Mouse (Mus musculus) CH12.LX (cell line): ENCODE measurements at regions not wholly inside any gene's neighbourhood (a gene's known extent, or its start where the extent isn't known, plus 50 kb on each side); places are given as distances from the start of the nearest gene placed in this dataset.

Source experiments
- DNase-seq: peaks from one replicate; pipeline ENCODE4 v3.0.0-alpha.2; 2013; ENCODE audit errors: extremely low read depth
- H3K27ac ChIP-seq: 2 replicates; pipeline ENCODE4 v1.5.1; 2012; ENCODE audit warnings: low read depth, mild to moderate bottlenecking, control low read depth, moderate library complexity; ENCODE audit not compliant: insufficient read depth
- H3K27me3 ChIP-seq: replicated peaks from 2 replicates; pipeline ENCODE3; 2012; ENCODE audit warnings: inconsistent platforms
- H3K36me3 ChIP-seq, 2 experiments: replicated peaks in 1 of 2; 2 replicates each; pipeline versions ENCODE3 to v1.6.1; 2012; ENCODE audit warnings: inconsistent platforms in 1 of 2, low read length in 1 of 2, mild to moderate bottlenecking in 1 of 2, mixed read lengths in 1 of 2, moderate library complexity in 1 of 2; ENCODE audit not compliant: control insufficient read depth in 1 of 2, insufficient read depth in 1 of 2
- H3K4me1 ChIP-seq, 2 experiments: 2 replicates each; pipeline ENCODE4 v1.6.1; 2012; ENCODE audit warnings: inconsistent platforms in 1 of 2, moderate library complexity in 1 of 2; ENCODE audit not compliant: insufficient read depth in 2 of 2, control insufficient read depth in 1 of 2
- H3K4me2 ChIP-seq: 2 replicates; pipeline ENCODE4 v1.6.1; 2012; ENCODE audit warnings: low read depth, mild to moderate bottlenecking, control low read depth; ENCODE audit not compliant: poor library complexity, insufficient read depth, severe bottlenecking
- H3K4me3 ChIP-seq, 3 experiments: fragments of 150-350 bp in 1 of 3; sonication (generic) in 1 of 3; replicated peaks in 1 of 3; 2 replicates each; pipeline versions ENCODE3 to v1.5.1; 2011 to 2012; ENCODE audit warnings: low read depth in 2 of 3, low read length in 2 of 3, mild to moderate bottlenecking in 2 of 3, moderate library complexity in 2 of 3, control low read depth in 1 of 3, improper control_type of control experiment in 1 of 3, inconsistent platforms in 1 of 3, mixed read lengths in 1 of 3; ENCODE audit not compliant: poor library complexity in 1 of 3
- H3K79me2 ChIP-seq: replicated peaks from 2 replicates; pipeline ENCODE4 v1.6.1; 2012; ENCODE audit warnings: mild to moderate bottlenecking, moderate library complexity; ENCODE audit not compliant: control insufficient read depth, poor library complexity, insufficient read depth, severe bottlenecking; ENCODE audit errors: extremely low read depth
- H3K9ac ChIP-seq: 2 replicates; pipeline ENCODE4 v1.6.1; 2012; ENCODE audit warnings: low read depth, mild to moderate bottlenecking, control low read depth, moderate library complexity; ENCODE audit not compliant: insufficient read depth
- H3K9me3 ChIP-seq: replicated peaks from 2 replicates; pipeline ENCODE3; 2012; ENCODE audit warnings: low read length, inconsistent platforms, mixed read lengths
- CHD2 ChIP-seq: IDR thresholded peaks from 2 replicates; pipeline ENCODE4 v1.6.1; 2011; ENCODE audit warnings: low read length, improper control_type of control experiment
- E2F4 ChIP-seq: IDR thresholded peaks from 2 replicates; pipeline ENCODE4 v1.6.1; 2011; ENCODE audit warnings: low read depth, low read length, improper control_type of control experiment; ENCODE audit not compliant: insufficient replicate concordance
- ELF1 ChIP-seq: IDR thresholded peaks from 2 replicates; pipeline ENCODE4 v1.6.1; 2014; ENCODE audit warnings: low read depth, mild to moderate bottlenecking, inconsistent platforms, low read length, improper control_type of control experiment
- EP300 ChIP-seq: IDR thresholded peaks from 2 replicates; pipeline ENCODE4 v1.6.1; 2011; ENCODE audit warnings: low read length, improper control_type of control experiment
- ETS1 ChIP-seq: conservative IDR thresholded peaks from 2 replicates; pipeline ENCODE4 v1.6.1; 2012; ENCODE audit warnings: low read depth, mild to moderate bottlenecking, inconsistent platforms, low read length, improper control_type of control experiment, moderate library complexity
- HCFC1 ChIP-seq: IDR thresholded peaks from 2 replicates; pipeline ENCODE4 v1.6.1; 2012; ENCODE audit warnings: low read depth, mild to moderate bottlenecking, inconsistent platforms, low read length, improper control_type of control experiment
- IRF4 ChIP-seq: IDR thresholded peaks from 2 replicates; pipeline ENCODE4 v1.6.1; 2014; ENCODE audit warnings: low read depth, mild to moderate bottlenecking, inconsistent platforms, low read length, improper control_type of control experiment
- JUN ChIP-seq: IDR thresholded peaks from 2 replicates; pipeline ENCODE4 v1.6.1; 2011; ENCODE audit warnings: low read depth, mild to moderate bottlenecking, low read length, improper control_type of control experiment, moderate library complexity; ENCODE audit not compliant: insufficient read depth
- MAFK ChIP-seq: IDR thresholded peaks from 2 replicates; pipeline ENCODE4 v1.6.1; 2011; ENCODE audit warnings: low read length, improper control_type of control experiment; ENCODE audit not compliant: insufficient replicate concordance
- MAX ChIP-seq: IDR thresholded peaks from 2 replicates; pipeline ENCODE4 v1.6.1; 2011; ENCODE audit warnings: low read length, improper control_type of control experiment
- MYC ChIP-seq: IDR thresholded peaks from 2 replicates; pipeline ENCODE4 v1.6.1; 2011; ENCODE audit warnings: low read depth, mild to moderate bottlenecking, improper control_type of control experiment, low read length
- NELFE ChIP-seq: IDR thresholded peaks from 2 replicates; pipeline ENCODE4 v1.6.1; 2011; ENCODE audit warnings: low read depth, low read length, improper control_type of control experiment
- PAX5 ChIP-seq: IDR thresholded peaks from 2 replicates; pipeline ENCODE4 v1.6.1; 2012; ENCODE audit warnings: low read length, inconsistent platforms, mixed read lengths
- POLR2A ChIP-seq: IDR thresholded peaks from 2 replicates; pipeline ENCODE4 v1.6.1; 2011; ENCODE audit warnings: low read depth, mild to moderate bottlenecking, improper control_type of control experiment, low read length
- POLR2AphosphoS2 ChIP-seq: IDR thresholded peaks from 2 replicates; pipeline ENCODE4 v1.6.1; 2011; ENCODE audit warnings: low read depth, low read length, improper control_type of control experiment
- RAD21 ChIP-seq: IDR thresholded peaks from 2 replicates; pipeline ENCODE4 v1.6.1; 2011; ENCODE audit warnings: low read depth, mild to moderate bottlenecking, low read length, improper control_type of control experiment, moderate library complexity
- TCF12 ChIP-seq: IDR thresholded peaks from 2 replicates; pipeline ENCODE4 v1.6.1; 2014; ENCODE audit warnings: low read depth, mild to moderate bottlenecking, inconsistent platforms, low read length, improper control_type of control experiment
- USF2 ChIP-seq: conservative IDR thresholded peaks from 2 replicates; pipeline ENCODE4 v1.6.1; 2011; ENCODE audit warnings: low read depth, low read length, improper control_type of control experiment
- ZC3H11A ChIP-seq: IDR thresholded peaks from 2 replicates; pipeline ENCODE4 v1.6.1; 2012; ENCODE audit warnings: low read depth, mild to moderate bottlenecking, inconsistent platforms, low read length, improper control_type of control experiment
- ZKSCAN1 ChIP-seq: IDR thresholded peaks from 2 replicates; pipeline ENCODE4 v1.6.1; 2012; ENCODE audit warnings: low read depth, inconsistent platforms, low read length, improper control_type of control experiment, borderline replicate concordance
- dilution Hi-C: fragments of 300-500 bp; cut with MboI; formaldehyde crosslinking; loops from 2 replicates; pipeline ENCODE4 v1.14.3; 2020; ENCODE audit warnings: low sequenced_read_pairs; ENCODE audit not compliant: extremely low pct_unique_long_range_greater_than_20kb, extremely low pct_ligation_motif_present
- in situ Hi-C: fragments of 300-500 bp; cut with MboI; formaldehyde crosslinking; loops from 3 replicates; pipeline ENCODE4 v1.14.3; 2019; ENCODE audit warnings: low sequenced_read_pairs, low pct_ligation_motif_present, low pct_unique_long_range_greater_than_20kb, mixed read lengths

- Histone ChIP-seq H3K4me3 (no peak overlapping the region), H3K36me3 (no peaks in the 10 kb centered on the region), H3K4me1 (no peaks in the 10 kb centered on the region), H3K27ac (no peak overlapping the region), H3K9me3 (peaks cover 29% of the 10 kb centered on the region), H3K4me2 (no peak overlapping the region), H3K9ac (no peak overlapping the region), H3K27me3 (no peaks in the 10 kb centered on the region), H3K79me2 (no peaks in the 10 kb centered on the region)
- in situ Hi-C loops (no loop called here), dilution Hi-C loops (no loop called here)
- no peak for DNase-seq
- TF ChIP-seq ELF1 (no peak), RAD21 (no peak), E2F4 (no peak), MAX (no peak), JUN (no peak), MAFK (no peak), POLR2AphosphoS2 (no peak)
Observed at GRCm38 (mm10) chr1:185639486-185639885, 184.8 kb downstream of the Slc30a10 start.

- Histone ChIP-seq H3K36me3 (no peaks in the 10 kb centered on the region), H3K27ac (no peak overlapping the region), H3K79me2 (no peaks in the 10 kb centered on the region), H3K9ac (no peak overlapping the region), H3K4me2 (no peak overlapping the region), H3K9me3 (peaks cover 42% of the 10 kb centered on the region), H3K4me1 (peaks cover 0 to 10% of the 10 kb centered on the region in 2 experiments; a peak in 1 of 4 replicates), H3K27me3 (no peaks in the 10 kb centered on the region), H3K4me3 (no peak overlapping the region)
- in situ Hi-C loops (no loop called here), dilution Hi-C loops (no loop called here)
- no peak for TF ChIP-seq ZC3H11A
- TF ChIP-seq IRF4 = no peak
- no peak for DNase-seq
Observed at GRCm38 (mm10) chr1:185644026-185644425, 189.4 kb downstream of the Slc30a10 start.

GRCm38 (mm10) chr1:185648128-185648527 lies 193.5 kb downstream of the Slc30a10 start:
- Histone ChIP-seq H3K4me3 (no peak overlapping the region), H3K27ac (no peak overlapping the region), H3K4me1 (peaks cover 0 to 10% of the 10 kb centered on the region in 2 experiments; a peak in 1 of 4 replicates), H3K4me2 (no peak overlapping the region), H3K36me3 (no peaks in the 10 kb centered on the region), H3K27me3 (no peaks in the 10 kb centered on the region), H3K9me3 (peaks cover 26% of the 10 kb centered on the region), H3K79me2 (no peaks in the 10 kb centered on the region), H3K9ac (no peak overlapping the region)
- TF ChIP-seq IRF4 (no peak), EP300 (no peak), USF2 (no peak), TCF12 (no peak), CHD2 (no peak), ZKSCAN1 (no peak), MYC (no peak), PAX5 (no peak), HCFC1 (no peak), ETS1 (no peak), NELFE (no peak), POLR2A (no peak)
- dilution Hi-C loops = no loop called here
- no peak for DNase-seq
- in situ Hi-C loops = no loop called here
